Mouse (Mus musculus) CH12.LX (cell line): ENCODE results near the gene Ascl2.

Experiments
- CTCF ChIP-seq, 2 experiments: IDR thresholded peaks in 1 of 2; conservative IDR thresholded peaks in 1 of 2; 2 replicates each; pipeline ENCODE4 v1.5.1; 2011 to 2012; ENCODE audit warnings: low read depth in 2 of 2, low read length in 2 of 2, improper control_type of control experiment in 1 of 2, inconsistent platforms in 1 of 2, mild to moderate bottlenecking in 1 of 2, moderate library complexity in 1 of 2
- TBP ChIP-seq: conservative IDR thresholded peaks from 2 replicates; pipeline ENCODE4 v1.6.1; 2011; ENCODE audit warnings: low read depth, low read length, improper control_type of control experiment

DNA sequence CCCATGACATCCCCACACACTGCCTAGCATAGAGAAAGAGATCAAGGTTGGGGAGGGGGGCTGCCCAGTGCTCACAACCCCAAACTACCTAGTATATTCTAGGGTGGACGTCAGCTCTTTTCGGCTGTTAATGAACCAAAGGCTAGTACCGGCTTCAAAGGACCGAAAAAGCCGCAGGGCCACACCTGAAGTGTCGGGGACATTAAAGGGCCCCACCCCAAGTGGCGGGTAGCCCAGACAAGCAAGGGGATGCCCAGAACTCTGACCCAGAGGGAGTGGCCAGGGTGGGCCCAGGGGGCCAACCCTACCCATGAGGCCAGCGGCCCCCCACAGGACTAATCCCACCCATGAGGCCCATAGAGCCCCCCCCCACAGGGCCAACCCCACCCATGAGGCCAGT is 41.8 kb downstream of the Ascl2 start:
- TF ChIP-seq TBP (no peak), CTCF (conservative IDR thresholded peaks at IDR 0.05 in 1 of 2, IDR thresholded peaks at IDR 0.05 in 1 of 2; ENCODE audit: low read depth in 2 of 2, low read length in 2 of 2) (no peak)
